Mouse (Mus musculus): Measurements from ENCODE around the gene Gm36079. TPM values are rescaled to one million over a fixed set of nuclear protein-coding genes. Genes with fewer than 3 reads are reported as not detected.
"Not testable (repeated sequence)": the region's sequence is repeated elsewhere in the genome, so short reads cannot be mapped to it uniquely, and the experiment has no call there.

Gm36079 gene
- polyA plus RNA-seq, 1 experiment from 2014 or later, result not detected

- H3K27ac ChIP-seq (replicated peaks in 1 of 2; ENCODE audit: control insufficient read depth in 1 of 2, insufficient read depth in 1 of 2, low read depth in 2 of 2, low read length in 2 of 2); H3K4me3 ChIP-seq (ENCODE audit: control insufficient read depth in 1 of 2, insufficient read depth in 1 of 2, low read depth in 1 of 2, low read length in 2 of 2); H3K4me2 ChIP-seq (ENCODE audit: low read length); H3K36me3 ChIP-seq (ENCODE audit: control insufficient read depth, insufficient read depth, low read length); H3K27me3 ChIP-seq (ENCODE audit: control insufficient read depth, insufficient read depth, low read length); H3K9ac ChIP-seq (ENCODE audit: low read length); ATAC-seq (ENCODE audit: insufficient number of reproducible peaks, insufficient read depth, low FRiP score, low read depth); H3K9me3 ChIP-seq (ENCODE audit: control insufficient read depth, low read length); H3K4me1 ChIP-seq (ENCODE audit: control insufficient read depth in 2 of 2, insufficient read depth in 2 of 2, low read length in 2 of 2): not testable (repeated sequence)
- WGBS, result 4% methylated on average over 7 of the region's 40 CpGs
Measured at GRCm38 (mm10) chr13:120046422-120047209, 19.8 kb upstream of the Gm36079 start.

- not testable (repeated sequence) for H3K9me3 ChIP-seq (ENCODE audit: control insufficient read depth, low read length); ATAC-seq (ENCODE audit: insufficient number of reproducible peaks, insufficient read depth, low FRiP score, low read depth); H3K9ac ChIP-seq (ENCODE audit: low read length); H3K4me3 ChIP-seq (ENCODE audit: control insufficient read depth in 1 of 2, insufficient read depth in 1 of 2, low read depth in 1 of 2, low read length in 2 of 2); H3K27ac ChIP-seq (replicated peaks in 1 of 2; ENCODE audit: control insufficient read depth in 1 of 2, insufficient read depth in 1 of 2, low read depth in 2 of 2, low read length in 2 of 2); H3K4me2 ChIP-seq (ENCODE audit: low read length); H3K4me1 ChIP-seq (ENCODE audit: control insufficient read depth in 2 of 2, insufficient read depth in 2 of 2, low read length in 2 of 2); H3K36me3 ChIP-seq (ENCODE audit: control insufficient read depth, insufficient read depth, low read length)
- no CpG with 5 or more reads among the region's 1 CpGs for WGBS
- peaks cover 10% of the 10 kb centered on the region; the same call in 1 of the 2 replicates for H3K27me3 ChIP-seq (ENCODE audit: control insufficient read depth, insufficient read depth, low read length)
Measured at GRCm38 (mm10) chr13:120041145-120041544, 14.3 kb upstream of the Gm36079 start.

GRCm38 (mm10) chr13:120037881-120038280 is 11.1 kb upstream of the Gm36079 start:
- H3K27ac ChIP-seq (replicated peaks in 1 of 2; ENCODE audit: control insufficient read depth in 1 of 2, insufficient read depth in 1 of 2, low read depth in 2 of 2, low read length in 2 of 2); H3K4me2 ChIP-seq (ENCODE audit: low read length); H3K36me3 ChIP-seq (ENCODE audit: control insufficient read depth, insufficient read depth, low read length); H3K4me3 ChIP-seq (ENCODE audit: control insufficient read depth in 1 of 2, insufficient read depth in 1 of 2, low read depth in 1 of 2, low read length in 2 of 2); ATAC-seq (ENCODE audit: insufficient number of reproducible peaks, insufficient read depth, low FRiP score, low read depth); H3K9me3 ChIP-seq (ENCODE audit: control insufficient read depth, low read length); H3K4me1 ChIP-seq (ENCODE audit: control insufficient read depth in 2 of 2, insufficient read depth in 2 of 2, low read length in 2 of 2); H3K9ac ChIP-seq (ENCODE audit: low read length): not testable (repeated sequence)
- 7% methylated on average over 6 of the region's 6 CpGs for WGBS
- peaks cover 10% of the 10 kb centered on the region for H3K27me3 ChIP-seq (ENCODE audit: control insufficient read depth, insufficient read depth, low read length)

- H3K9ac ChIP-seq (ENCODE audit: low read length); H3K27ac ChIP-seq (replicated peaks in 1 of 2; ENCODE audit: control insufficient read depth in 1 of 2, insufficient read depth in 1 of 2, low read depth in 2 of 2, low read length in 2 of 2); H3K4me2 ChIP-seq (ENCODE audit: low read length); ATAC-seq (ENCODE audit: insufficient number of reproducible peaks, insufficient read depth, low FRiP score, low read depth); H3K4me3 ChIP-seq (ENCODE audit: control insufficient read depth in 1 of 2, insufficient read depth in 1 of 2, low read depth in 1 of 2, low read length in 2 of 2); H3K9me3 ChIP-seq (ENCODE audit: control insufficient read depth, low read length); H3K4me1 ChIP-seq (ENCODE audit: control insufficient read depth in 2 of 2, insufficient read depth in 2 of 2, low read length in 2 of 2); H3K36me3 ChIP-seq (ENCODE audit: control insufficient read depth, insufficient read depth, low read length): not testable (repeated sequence)
- 2% methylated on average over 23 of the region's 25 CpGs for WGBS
- peaks cover 10% of the 10 kb centered on the region for H3K27me3 ChIP-seq (ENCODE audit: control insufficient read depth, insufficient read depth, low read length)
Measured at GRCm38 (mm10) chr13:120036577-120037115, 9.8 kb upstream of the Gm36079 start.

- not testable (repeated sequence) for H3K4me3 ChIP-seq (ENCODE audit: control insufficient read depth in 1 of 2, insufficient read depth in 1 of 2, low read depth in 1 of 2, low read length in 2 of 2); ATAC-seq (ENCODE audit: insufficient number of reproducible peaks, insufficient read depth, low FRiP score, low read depth); H3K4me1 ChIP-seq (ENCODE audit: control insufficient read depth in 2 of 2, insufficient read depth in 2 of 2, low read length in 2 of 2); H3K4me2 ChIP-seq (ENCODE audit: low read length); H3K9ac ChIP-seq (ENCODE audit: low read length); H3K36me3 ChIP-seq (ENCODE audit: control insufficient read depth, insufficient read depth, low read length); H3K9me3 ChIP-seq (ENCODE audit: control insufficient read depth, low read length); H3K27ac ChIP-seq (replicated peaks in 1 of 2; ENCODE audit: control insufficient read depth in 1 of 2, insufficient read depth in 1 of 2, low read depth in 2 of 2, low read length in 2 of 2)
- WGBS, result 2% methylated on average over 10 of the region's 18 CpGs
- H3K27me3 ChIP-seq (ENCODE audit: control insufficient read depth, insufficient read depth, low read length), result peaks cover 10% of the 10 kb centered on the region
Measured at GRCm38 (mm10) chr13:120035151-120035550, 8.3 kb upstream of the Gm36079 start.

- not testable (repeated sequence) for ATAC-seq (ENCODE audit: insufficient number of reproducible peaks, insufficient read depth, low FRiP score, low read depth); H3K36me3 ChIP-seq (ENCODE audit: control insufficient read depth, insufficient read depth, low read length); H3K9me3 ChIP-seq (ENCODE audit: control insufficient read depth, low read length); H3K4me1 ChIP-seq (ENCODE audit: control insufficient read depth in 2 of 2, insufficient read depth in 2 of 2, low read length in 2 of 2); H3K4me3 ChIP-seq (ENCODE audit: control insufficient read depth in 1 of 2, insufficient read depth in 1 of 2, low read depth in 1 of 2, low read length in 2 of 2); H3K27ac ChIP-seq (replicated peaks in 1 of 2; ENCODE audit: control insufficient read depth in 1 of 2, insufficient read depth in 1 of 2, low read depth in 2 of 2, low read length in 2 of 2); H3K4me2 ChIP-seq (ENCODE audit: low read length); H3K9ac ChIP-seq (ENCODE audit: low read length)
- 0% methylated on average over 3 of the region's 10 CpGs for WGBS
- peaks cover 10% of the 10 kb centered on the region for H3K27me3 ChIP-seq (ENCODE audit: control insufficient read depth, insufficient read depth, low read length)
Measured at GRCm38 (mm10) chr13:120034637-120035036, 7.8 kb upstream of the Gm36079 start.

GRCm38 (mm10) chr13:120033516-120034190 is 6.8 kb upstream of the Gm36079 start:
- not testable (repeated sequence) for H3K9ac ChIP-seq (ENCODE audit: low read length); H3K27ac ChIP-seq (replicated peaks in 1 of 2; ENCODE audit: control insufficient read depth in 1 of 2, insufficient read depth in 1 of 2, low read depth in 2 of 2, low read length in 2 of 2); ATAC-seq (ENCODE audit: insufficient number of reproducible peaks, insufficient read depth, low FRiP score, low read depth); H3K36me3 ChIP-seq (ENCODE audit: control insufficient read depth, insufficient read depth, low read length); H3K4me2 ChIP-seq (ENCODE audit: low read length); H3K9me3 ChIP-seq (ENCODE audit: control insufficient read depth, low read length); H3K4me3 ChIP-seq (ENCODE audit: control insufficient read depth in 1 of 2, insufficient read depth in 1 of 2, low read depth in 1 of 2, low read length in 2 of 2); H3K4me1 ChIP-seq (ENCODE audit: control insufficient read depth in 2 of 2, insufficient read depth in 2 of 2, low read length in 2 of 2)
- 4% methylated on average over 16 of the region's 19 CpGs for WGBS
- H3K27me3 ChIP-seq (ENCODE audit: control insufficient read depth, insufficient read depth, low read length), result peaks cover 10% of the 10 kb centered on the region
